Mouse (Mus musculus) embryo, embryonic 9.5 days (tissue): ENCODE measurements around the gene Cd38.

ENCODE experiments used
- DNase-seq: peaks from one replicate; pipeline ENCODE4 v3.0.0-alpha.2; 2017; ENCODE audit errors: extremely low spot score

Gene Cd38

DNA sequence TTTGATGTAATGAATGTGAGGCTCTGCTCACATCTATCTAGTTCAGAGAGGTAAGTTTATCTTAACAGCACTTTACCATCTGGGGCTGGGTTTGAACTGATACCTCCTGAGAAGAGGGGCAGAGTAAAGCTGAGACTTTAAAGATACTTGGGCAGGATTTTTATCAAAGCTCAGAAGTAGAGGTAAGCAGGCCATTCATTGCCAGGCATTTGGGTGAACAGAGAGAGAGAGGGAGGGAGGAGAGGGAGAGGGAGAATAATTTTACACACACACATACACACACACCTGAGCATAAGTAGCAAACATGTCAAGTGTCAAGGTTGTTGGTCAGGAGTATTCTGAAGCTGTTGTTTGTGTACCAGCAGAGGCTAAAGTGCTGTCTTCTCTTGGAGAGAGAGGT is at the start of gene Cd38:
Gene Cd38, plus strand, starts transcription at position 301 of the 400 bp plus-strand sequence.
- DNase-seq = no peak

DNA sequence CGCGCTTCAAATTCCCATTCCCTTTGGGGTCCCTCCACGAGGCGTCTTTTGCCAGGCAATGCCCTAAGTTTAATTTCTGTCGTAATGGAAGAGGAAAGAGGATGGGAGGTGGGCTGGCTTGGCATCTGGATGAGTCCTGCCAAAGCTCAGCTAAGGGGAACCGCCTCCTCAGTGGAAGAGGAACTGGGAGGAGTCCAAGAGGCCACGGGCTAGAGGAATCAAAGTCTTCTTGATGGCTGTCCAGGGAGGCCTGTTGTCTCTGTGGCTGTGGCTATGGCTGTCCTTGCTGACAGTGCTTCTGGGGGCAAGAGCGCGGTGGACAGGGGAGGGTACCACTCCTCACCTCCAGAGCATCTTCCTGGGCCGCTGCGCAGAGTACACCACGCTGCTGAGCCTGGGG is 49.7 kb upstream of the Cd38 start, which contains the start of gene Bst1:
Gene Bst1, plus strand, starts transcription at position 191 of the 400 bp plus-strand sequence.
- DNase-seq = no peak

DNA sequence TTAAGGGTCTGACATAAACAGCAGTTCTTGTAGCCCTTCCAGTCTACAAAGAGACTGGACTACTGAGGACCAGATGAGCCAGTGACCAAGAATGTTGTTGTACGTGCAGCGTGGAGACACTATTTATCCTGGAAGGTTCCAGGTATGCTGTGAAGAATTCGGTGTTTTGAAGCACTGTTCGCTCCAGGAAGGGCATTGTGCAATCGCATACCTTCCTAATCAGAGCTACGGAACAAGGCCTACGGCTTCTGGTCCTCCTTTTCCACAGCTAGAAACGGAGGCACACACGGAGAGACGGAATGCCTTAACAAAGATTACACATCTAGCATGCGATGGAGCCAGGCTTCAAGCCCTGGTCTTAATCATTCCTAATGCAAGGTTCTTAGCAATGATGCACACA is 47.6 kb upstream of the Cd38 start:
- no peak for DNase-seq

DNA sequence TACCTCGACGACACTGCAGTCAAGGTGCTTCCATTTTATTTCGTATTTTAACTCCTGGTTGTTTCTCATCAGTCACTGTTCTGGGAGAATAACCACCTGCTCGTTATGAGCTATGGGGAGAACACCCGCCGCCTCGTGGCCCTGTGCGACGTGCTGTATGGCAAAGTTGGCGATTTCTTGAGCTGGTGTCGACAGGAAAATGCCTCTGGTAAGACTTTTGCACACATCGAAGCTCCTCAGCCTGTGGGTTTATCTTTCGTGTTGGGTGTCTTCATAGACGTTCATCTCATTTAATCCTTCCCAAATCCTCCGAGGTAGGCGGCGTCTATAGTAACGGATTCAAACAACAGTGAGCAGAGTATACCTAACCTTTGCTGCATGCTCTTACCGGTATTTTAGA is 46.8 kb upstream of the Cd38 start, which contains the start of gene Fbxl5:
Gene Fbxl5, minus strand, starts transcription at position 101 of the 400 bp plus-strand sequence.
- no peak for DNase-seq

DNA sequence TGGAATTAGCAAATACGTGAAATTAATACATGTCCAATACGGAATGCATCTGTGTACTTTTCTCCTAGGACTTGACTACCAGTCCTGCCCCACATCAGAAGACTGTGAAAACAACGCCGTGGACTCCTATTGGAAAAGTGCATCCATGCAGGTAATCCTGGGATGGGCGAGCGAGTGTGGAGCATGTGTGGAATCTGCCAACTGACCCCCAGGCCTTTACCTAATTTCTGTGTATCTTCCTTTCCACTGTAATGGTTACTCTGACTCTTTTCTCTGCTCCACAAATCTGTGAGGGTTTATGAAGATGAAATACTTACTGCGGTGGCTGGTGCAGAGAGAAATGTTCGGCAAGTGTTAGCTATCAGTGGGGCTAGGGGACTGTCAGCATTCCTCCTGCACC is 46.2 kb upstream of the Cd38 start:
- no peak for DNase-seq

DNA sequence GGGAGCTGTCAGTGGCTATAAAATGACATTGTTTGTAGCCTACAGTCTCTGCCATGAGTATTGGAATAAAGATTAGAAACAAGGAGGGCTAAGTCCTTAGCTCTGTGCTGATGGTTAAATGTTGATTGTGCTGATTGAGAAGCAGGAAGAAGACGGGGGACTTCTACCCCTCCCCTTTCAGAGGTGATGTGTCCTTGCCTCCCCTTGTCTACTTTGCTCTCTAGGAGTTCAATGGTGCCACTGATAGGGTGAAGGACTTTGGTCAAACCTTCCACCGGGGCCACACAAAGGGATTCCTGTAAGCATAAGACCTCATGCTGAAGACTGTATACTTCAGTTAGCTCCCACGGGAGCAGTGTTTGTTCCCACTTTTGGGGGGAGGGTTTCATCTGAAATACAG is 45.5 kb upstream of the Cd38 start:
- DNase-seq = no peak

DNA sequence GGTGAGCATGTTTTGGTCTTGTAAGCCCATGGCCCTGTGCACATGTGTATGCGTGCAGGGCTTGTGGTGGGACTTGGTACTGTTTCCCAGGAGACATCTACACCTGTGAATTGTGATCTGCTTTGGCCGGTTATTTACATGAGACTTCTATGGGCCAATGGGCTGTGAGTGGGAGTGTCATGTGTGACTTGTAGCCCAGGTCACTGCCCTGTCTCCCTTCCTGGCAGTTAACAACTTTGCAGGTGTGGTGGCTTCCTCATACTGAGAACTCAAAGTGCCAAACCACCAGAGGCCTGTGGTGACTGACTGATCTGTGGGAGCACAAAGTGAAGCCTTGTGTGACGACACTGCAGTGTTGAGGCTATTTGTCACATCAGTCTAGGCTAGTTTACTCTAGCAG is 43.8 kb upstream of the Cd38 start:
- no peak for DNase-seq

DNA sequence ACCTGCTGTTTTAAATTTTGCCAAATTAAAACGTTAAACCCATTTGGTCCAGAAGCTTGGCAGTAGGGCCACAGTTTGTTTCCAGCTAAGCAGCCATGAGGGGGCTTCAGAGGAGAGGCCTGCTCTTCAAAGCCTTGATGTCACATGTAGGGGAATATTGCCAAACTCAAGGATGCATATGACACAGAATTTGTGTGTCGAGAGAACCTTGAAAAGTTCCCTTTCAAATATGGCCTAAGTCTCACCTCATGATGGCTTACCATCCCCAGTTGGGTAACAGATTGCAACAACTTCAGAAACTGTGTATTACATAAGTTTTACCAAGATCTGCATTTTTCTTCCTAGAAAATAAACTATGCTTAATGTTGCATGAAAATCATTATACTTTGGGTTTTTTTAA is 41.5 kb upstream of the Cd38 start:
- no peak for DNase-seq

DNA sequence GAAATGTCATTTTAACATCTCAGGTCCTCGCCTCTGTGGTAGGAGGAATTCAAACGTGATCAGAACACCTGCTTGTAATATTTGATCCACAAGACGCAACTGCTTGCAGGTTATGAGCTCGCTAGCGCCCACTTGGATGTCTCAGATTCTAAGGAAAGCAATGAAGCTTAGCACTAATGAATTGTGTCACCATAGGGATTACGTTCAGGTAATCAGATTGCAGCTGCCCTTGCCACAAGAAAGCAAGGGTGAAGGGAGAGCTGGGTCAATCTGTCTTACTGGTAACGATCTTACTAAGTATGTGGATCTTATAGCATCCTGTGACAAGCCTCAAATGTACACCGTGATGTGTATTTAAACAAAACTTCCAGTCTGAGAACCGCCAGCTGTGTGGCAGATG is 41.0 kb upstream of the Cd38 start:
- DNase-seq = no peak

DNA sequence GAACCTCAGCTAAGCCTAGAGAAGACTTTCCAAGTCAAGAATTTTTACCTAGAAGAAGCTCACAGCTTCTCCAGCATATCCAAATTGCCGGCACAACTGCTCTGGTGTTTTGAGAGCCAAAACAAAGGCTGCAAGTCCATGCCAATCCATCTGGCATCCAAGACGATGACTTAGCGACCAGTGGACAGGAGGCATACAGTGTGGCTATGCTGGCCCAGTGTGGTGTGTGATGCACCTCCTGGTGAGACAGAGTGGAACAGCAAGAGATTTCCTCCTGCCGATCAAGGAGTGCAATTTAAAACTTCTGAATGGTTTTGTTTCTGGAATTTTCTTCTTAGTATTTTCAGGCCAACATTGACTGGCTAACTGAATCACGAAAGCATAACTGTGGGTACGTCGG is 31.8 kb upstream of the Cd38 start:
- no peak for DNase-seq

DNA sequence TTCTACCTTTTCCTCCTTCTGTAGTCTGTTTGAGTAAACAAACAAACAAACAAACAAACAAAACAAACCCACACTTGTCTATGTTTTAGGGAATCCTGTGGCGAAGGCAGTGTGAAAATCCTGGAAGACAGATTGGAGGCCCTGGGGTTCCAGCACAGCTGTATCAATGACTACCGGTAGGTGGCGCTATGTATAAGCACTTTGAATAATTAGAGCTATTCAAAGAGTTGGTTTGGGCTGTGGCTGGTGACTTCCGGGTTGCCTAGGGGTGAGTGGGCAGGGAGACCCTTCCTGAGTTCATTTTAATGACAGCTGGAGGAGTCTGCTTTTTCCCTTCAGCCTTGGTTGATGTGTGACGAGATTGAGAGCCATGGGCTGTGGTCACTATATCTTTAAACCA is 31.0 kb upstream of the Cd38 start:
- DNase-seq = peak; percentile 29

DNA sequence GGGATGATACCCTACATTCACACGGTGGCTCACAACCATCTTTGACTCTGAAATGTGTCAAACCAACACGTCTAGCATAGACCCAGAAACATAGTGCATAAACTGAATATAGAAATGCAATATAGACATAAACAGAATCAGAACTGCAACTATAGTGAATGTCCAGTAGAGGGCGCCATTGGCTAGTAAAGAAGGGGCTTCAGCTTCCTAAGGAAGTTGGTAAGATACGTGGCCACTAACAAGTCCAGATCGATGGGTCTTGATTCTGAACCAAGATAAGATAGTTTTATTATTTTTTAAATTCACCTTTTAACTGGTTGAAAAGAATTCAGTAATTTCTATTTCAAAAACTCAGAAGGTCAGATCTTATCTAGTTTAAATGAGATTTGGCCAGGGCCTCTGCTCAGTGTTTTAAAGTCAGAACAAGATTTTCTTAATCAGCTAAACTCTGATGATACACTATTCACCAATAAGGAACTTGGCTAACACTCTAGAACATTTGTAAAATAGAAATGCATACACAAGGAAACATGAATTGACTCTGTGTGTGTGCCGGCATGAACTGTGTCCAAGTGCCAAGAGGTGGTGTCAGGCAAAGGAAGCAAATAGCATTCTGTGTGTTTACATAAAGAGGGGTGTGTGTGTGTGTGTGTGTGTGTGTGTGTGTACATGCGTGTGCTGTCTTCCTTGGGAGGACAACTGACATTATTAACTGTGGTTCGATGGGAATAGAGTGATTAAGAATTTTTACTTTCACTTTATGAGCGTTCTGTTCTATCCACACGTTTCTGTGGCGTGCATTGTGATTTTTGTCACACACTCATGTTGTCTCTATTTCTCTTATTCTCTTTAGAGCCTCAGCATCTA is 27.0 kb upstream of the Cd38 start:
- DNase-seq = peak; percentile 47

DNA sequence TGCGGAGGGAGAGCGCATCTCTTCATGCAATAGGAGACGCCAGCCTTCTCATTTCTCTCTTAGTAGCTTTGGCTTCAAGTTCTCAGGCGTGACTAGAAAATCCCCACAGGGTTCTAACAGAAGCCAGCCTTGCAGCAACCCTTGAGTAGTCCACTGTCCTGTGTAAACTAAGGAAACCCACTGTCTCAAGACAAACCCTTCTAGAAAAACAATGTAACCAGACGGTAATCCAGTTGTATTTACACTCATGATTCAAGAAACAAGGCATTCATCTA is 26.4 kb upstream of the Cd38 start:
- DNase-seq = no peak

DNA sequence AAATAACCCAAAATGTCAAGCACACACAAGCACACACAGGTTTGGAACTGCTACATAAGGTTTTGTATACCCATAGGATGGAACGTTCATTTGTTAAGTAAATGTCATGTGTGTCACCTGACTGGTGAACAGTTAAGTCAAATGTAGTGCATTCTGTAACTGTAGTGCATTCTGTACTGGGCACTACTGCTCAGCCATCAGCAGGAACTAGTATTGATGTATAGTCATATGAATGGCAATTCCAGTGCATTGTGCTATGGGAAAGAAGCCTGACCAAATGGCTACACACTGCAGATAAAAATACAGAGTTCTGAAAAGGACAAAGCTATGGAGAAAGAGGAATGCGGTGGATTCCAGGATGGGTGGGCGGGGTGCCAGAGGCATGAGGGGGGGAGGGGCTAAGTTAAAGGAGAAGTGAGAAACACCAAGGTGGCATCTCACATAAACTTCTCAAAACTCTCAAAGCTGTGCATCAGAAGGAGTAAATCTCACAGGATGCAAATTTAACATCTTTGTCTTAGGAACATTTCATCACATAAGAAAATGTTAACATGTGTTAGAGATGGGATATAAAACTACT is 25.7 kb upstream of the Cd38 start:
- no peak for DNase-seq

DNA sequence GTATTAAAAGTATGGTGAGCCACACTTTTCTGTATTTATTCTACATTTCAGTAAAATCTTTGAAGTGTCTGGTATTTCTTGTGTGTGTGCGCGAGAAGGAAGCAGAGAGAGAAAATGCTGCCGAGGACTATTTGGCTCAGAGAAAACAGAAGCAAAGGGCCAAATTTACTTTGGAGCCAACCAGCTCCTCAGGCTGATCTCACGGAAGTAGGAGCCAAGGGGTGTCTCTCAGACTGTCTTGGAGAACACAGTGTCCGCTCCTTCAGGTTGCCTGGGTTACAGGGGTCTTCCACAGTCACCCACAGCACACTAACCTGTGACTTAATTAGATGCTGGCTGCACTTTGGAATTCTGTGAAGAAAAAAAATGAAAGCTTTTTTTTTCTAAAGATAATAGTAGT is 23.3 kb upstream of the Cd38 start:
- DNase-seq = no peak

DNA sequence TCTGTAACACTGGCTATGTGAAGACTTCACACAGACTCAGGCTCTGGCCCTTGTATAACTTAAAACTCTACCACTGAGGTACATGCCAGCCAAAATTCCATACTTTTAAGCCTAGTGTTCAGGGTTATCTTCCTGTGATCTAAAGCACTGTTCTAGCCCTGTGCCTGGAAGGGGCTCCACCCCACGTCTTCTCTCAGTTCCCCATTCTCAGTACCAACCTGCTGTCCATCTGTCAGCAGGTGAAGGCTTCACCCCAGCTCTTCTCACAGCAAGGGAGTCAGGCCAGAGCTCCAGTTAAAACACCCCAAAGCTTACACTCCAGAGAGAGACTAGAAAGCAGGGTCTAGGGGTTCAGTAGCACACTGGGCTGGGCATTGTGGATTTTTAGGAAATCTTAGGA is 22.7 kb upstream of the Cd38 start:
- no peak for DNase-seq

DNA sequence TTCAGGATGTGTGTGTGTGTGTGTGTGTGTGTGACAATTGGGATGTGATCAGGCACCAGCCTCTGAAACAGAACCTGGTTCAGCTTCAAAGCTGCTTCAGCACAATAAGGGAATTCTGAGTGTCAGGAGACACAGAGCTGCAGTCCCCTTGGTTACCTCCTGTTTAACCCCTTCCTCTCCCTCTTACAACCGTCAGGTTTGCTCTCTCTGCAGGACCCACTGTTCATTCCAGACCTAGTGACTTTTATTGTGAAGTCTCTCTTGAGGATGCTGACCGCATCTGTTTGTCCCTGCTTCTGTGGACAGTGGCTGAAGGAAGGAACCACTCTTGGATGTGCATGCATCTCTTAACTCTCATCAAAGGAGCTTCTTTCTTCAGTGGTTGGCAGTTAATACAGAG is 22.1 kb upstream of the Cd38 start:
- DNase-seq = no peak

DNA sequence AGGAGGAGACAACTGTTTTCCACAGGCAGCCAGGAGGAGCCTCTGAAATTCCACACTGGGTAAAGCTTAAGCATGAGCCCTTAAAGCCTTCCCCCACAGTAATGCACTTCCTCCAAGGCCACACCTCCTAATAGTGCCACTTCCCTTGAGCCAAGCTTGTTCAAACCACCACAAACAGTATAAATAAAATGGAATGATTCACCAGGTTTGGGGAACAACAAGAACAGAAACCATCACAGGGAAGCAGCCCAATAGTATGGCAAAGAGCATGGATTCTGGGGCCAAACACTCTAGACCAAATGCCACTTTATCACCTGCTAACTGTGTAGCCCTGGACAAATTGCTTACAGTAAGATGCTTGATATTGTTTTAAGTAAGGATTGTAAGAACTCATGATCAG is 20.8 kb upstream of the Cd38 start:
- DNase-seq = no peak

DNA sequence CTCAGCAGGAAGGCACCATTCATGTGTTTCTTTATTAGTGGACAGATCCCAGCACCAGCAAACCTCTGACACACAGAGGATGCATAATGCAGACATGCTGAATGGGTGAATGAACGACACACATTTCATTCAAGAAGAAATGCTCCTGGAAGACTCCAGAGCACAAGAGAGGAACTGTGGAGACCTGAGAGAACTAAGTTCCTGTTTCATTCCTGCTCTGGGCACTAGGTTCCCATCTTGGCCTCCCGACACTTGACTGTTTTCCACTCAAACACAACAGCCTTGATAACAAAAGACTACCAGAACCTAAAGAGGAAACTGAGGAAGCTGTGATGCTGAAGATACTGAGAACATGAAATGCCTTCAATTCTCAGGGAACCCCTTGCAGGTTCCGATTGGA is 20.1 kb upstream of the Cd38 start:
- DNase-seq = no peak

DNA sequence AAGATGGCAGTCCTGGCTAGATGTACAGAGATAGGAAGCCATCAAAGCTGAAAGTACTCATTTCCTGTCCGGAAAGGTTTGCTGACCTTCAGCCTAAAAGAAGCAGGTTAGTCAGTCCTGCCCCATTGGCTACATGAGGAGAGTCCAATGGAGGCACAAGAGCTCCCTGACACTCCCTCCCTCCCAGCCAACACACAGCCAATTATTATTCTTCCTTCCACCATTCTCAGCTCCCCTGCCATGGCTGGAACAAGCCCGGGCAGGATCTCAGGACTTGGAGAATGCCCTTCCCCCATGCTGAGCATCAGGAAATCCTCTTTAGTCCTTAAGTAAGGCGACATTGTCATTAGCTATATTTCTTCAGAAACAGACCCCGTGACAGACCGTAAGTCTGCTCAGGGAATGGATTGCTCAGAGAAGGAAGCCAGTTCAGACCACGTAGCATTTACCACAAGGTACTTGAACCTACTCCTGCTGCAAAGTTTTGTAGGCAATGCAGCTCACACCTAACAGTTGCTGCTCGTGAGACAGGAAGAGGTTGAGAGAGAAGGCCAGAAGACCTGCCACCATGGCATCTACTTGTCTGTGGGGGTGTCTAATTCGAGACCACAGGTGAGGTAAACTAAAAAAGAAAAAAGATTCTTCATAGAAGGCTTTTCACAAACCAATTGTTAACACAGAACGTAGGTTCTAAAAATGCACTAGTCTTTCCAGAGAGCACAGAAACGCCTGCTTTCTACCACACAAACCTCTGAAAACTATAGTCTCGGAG is 15.1 kb upstream of the Cd38 start:
- DNase-seq = no peak

DNA sequence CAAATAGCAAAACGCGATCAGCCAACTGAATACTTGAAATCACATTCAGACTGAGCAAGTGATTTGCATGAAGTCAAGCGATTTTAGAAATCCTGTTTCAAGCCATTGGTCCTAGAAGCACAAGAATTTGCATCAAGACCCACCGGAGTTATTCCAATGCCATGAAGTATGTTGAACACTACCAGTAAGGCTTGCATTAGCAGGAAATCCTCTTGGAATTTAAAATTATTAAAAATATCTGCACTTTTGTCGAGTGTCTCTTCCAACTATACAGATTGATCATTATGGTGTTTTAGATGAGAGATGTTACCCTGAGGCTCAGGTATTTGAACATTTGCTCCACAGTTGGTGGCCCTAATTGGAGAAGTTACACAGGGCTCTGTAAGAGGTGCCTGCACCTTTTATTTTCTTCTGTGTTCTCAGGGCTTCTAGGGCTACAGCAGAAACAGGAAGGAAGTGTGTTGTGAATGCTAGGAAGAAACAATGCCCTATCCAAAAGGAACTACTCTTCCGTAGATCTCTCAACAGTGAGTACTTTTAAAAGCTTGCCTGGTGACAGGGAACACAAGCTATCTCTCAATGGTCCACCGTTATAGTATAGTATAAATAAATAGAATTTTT is 14.4 kb upstream of the Cd38 start:
- DNase-seq = no peak

DNA sequence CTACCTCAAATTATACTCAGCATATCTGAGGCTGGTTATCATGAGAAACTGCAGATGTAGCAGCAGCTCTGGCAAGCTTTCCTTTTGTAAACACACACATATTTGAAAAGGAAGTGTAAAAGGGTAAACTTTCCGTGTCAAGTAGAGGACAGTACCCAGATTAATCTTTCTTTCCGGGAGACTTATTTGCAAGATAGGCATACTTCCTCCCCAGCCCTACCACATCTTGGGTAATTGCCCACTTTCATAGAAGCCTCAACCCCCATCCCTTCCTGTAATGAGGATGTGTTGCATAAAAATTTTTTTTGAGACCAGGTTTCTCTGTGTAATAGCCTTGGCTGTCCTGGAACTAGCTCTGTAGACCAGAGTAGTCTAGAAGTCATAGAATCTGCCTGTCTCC is 12.6 kb upstream of the Cd38 start:
- no peak for DNase-seq

DNA sequence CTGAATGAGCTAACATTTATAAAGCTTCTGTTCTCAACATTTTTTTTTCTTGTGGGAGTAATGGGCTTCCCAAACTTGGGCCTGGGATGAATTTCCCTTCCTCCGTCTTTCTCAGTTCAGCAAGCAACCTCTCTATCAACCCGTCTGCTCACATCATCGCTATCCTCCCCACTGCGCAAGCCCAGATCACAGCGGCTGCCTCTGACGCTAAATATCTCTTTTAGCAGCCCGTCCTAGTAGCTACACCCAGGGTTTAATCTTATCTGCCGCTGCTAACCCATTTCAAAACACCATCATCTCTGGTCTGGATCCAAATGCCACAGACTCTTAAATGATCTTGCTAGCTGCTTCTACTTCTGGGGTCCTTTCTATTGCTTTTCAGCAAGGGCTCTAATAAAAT is 8.7 kb upstream of the Cd38 start:
- no peak for DNase-seq
